Mouse (Mus musculus) forebrain, embryonic 15.5 days (tissue): Measurements from ENCODE around the gene Msi2. TPM values are rescaled to one million over a fixed set of nuclear protein-coding genes. Genes with fewer than 3 reads are reported as not detected.

Experiments
- ATAC-seq: fragments of 200-750 bp; cut with Nextera tagmentation; replicated peaks from 2 replicates; pipeline ENCODE4 v1.8.0; 2017; ENCODE audit warnings: mild to moderate bottlenecking, moderate TSS enrichment, moderate library complexity
- H3K27ac ChIP-seq: fragments of 300-500 bp; sonication (generic); replicated peaks from 2 replicates; pipeline ENCODE4 v1.5.1; 2015; ENCODE audit warnings: mild to moderate bottlenecking, inconsistent platforms
- H3K27me3 ChIP-seq: fragments of 300-500 bp; sonication (generic); 2 replicates; pipeline ENCODE4 v1.6.1; 2015; ENCODE audit warnings: inconsistent platforms
- H3K36me3 ChIP-seq: fragments of 300-500 bp; sonication (generic); 2 replicates; pipeline ENCODE4 v1.6.1; 2015; ENCODE audit warnings: mild to moderate bottlenecking, inconsistent platforms
- H3K4me1 ChIP-seq: fragments of 300-500 bp; sonication (generic); 2 replicates; pipeline ENCODE4 v1.6.1; 2015; ENCODE audit warnings: inconsistent platforms
- H3K4me2 ChIP-seq: fragments of 300-500 bp; sonication (generic); replicated peaks from 2 replicates; pipeline ENCODE4 v1.6.1; 2015; ENCODE audit warnings: mild to moderate bottlenecking, inconsistent platforms
- H3K4me3 ChIP-seq: fragments of 300-500 bp; sonication (generic); 2 replicates; pipeline ENCODE4 v1.5.1; 2015; ENCODE audit warnings: mild to moderate bottlenecking, inconsistent platforms
- H3K9ac ChIP-seq: fragments of 300-500 bp; sonication (generic); replicated peaks from 2 replicates; pipeline ENCODE4 v1.6.1; 2015; ENCODE audit warnings: mild to moderate bottlenecking, inconsistent platforms
- H3K9me3 ChIP-seq: fragments of 300-500 bp; sonication (generic); 2 replicates; pipeline ENCODE4 v1.6.1; 2016; ENCODE audit warnings: inconsistent platforms
- WGBS: fragments of 180-500 bp; shearing (Covaris S2); methylation state at CpG from one replicate; pipeline ENCODE4 v1.1.7; 2015; ENCODE audit warnings: mixed read lengths; 5-methylcytosine and 5-hydroxymethylcytosine counted together
- polyA plus RNA-seq: library from polyadenylated mRNA; unstranded; fragments of >200 nt; fragmentation: Nextera tagmentation; extraction: Ambion mirVana; gene quantifications from 2 replicates; pipeline ENCODE4 v1.2.1, GENCODE M21; 2015

Msi2 gene
- polyA plus RNA-seq, 1 experiment from 2014 or later = 27.1 TPM

DNA sequence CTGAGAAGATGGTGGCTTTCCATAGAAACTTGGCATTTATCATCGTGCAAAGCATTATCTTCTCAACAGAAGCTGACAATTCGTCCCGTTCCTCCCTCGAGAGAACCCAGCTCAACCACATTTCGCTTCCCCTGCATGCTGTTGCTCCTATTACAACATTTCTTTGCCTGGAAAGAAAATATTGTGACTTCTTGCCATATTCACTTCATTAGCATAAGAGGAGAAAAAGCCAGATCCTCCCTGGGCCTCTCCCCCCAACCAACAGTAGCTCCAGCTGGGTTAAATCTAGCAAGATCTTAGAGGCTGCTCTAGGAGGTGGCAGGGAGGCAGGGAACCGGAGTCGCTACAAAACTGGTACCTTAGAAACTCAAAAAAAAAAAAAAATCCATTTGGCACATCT lies 141.2 kb downstream of the Msi2 start:
- no peak overlapping the region for H3K4me2 ChIP-seq
- H3K36me3 ChIP-seq = no peaks in the 10 kb centered on the region
- peak overlapping the region; percentile 71 for H3K27ac ChIP-seq
- no peak overlapping the region for H3K4me3 ChIP-seq
- 34% methylated on average over 7 of the region's 7 CpGs for WGBS
- no peaks in the 10 kb centered on the region for H3K27me3 ChIP-seq
- no peak overlapping the region for H3K9ac ChIP-seq
- ATAC-seq = no peak; the same call in 1 of the 2 replicates
- H3K9me3 ChIP-seq = no peaks in the 10 kb centered on the region
- H3K4me1 ChIP-seq = peaks cover 88% of the 10 kb centered on the region

DNA sequence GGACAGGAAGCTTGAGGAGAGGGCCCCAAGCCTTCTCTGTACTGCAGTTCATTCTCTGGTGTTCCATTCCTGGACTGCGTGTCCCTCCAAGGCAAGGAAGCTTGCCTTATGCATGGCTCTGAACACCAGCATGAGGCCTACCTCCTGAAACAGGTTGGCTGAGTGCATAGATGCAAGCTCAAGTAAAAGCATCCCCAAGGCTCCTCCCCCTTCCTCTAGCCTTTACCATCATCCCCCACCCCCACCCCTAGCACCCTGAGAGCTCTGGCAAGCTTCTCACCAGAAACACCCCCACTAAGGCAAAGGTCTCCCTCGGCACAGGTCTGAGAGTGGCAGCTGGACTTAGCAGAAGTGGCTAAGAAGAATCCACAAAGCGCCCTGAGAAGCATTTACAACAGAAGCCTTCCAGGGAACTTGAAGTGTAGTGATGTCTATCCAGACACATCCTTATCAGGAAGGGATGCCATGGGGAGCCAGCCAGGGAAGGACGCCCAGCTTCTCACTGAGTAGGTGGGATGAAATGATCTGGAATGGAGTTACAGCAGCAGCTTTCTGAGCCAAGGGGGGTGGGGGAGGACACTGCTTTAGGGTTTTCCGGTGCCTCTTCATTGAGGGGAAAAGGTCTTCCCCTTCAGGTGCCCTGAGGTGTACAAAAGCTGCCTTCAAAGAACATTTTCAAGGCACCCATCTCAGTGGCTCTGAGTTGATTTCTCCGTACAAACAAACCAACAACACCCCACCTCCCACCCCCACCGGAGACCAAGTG lies 141.9 kb downstream of the Msi2 start:
- no peak overlapping the region for H3K4me3 ChIP-seq
- H3K4me1 ChIP-seq = peaks cover 88% of the 10 kb centered on the region
- H3K9me3 ChIP-seq = no peaks in the 10 kb centered on the region
- no peaks in the 10 kb centered on the region for H3K27me3 ChIP-seq
- no peaks in the 10 kb centered on the region for H3K36me3 ChIP-seq
- peak overlapping the region; percentile 71 for H3K27ac ChIP-seq
- ATAC-seq = no peak
- H3K4me2 ChIP-seq = no peak overlapping the region
- WGBS = 58% methylated on average over 7 of the region's 7 CpGs
- H3K9ac ChIP-seq = no peak overlapping the region

DNA sequence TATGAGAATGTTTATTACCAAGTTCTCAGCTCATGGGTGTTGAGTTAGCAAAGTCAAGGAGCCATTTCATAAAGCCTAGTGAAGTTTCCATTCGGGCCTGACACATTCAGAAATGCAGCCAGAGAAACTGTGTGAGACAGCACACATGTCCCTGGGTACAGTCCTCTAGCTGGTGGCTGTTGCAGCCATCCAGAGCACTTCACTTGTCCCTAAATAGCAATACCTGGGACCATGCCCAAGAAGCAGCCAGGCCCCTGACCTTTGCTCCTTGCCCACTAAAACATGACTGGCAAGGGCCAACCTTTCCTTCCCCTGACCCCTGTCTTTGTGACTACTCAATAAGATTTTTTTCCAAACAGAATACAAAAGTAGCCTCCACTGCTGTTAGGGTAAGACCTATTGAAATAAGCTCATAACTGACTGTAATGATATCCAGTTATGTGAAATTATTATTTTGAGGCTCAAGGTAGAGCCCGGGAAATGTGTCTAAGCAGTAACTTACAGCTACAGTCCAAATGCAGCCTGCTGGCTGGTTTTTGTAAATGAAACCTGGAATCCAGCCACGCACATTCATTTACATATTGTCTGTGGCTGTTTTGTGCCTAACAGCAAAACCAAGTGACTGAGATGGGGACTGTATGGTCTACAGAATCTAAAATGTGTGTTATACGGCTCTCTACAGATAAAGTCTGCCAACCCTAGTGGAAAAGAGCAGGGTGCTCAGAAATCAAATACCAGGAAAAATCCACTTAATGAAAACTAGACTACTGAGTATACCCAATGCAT lies 143.5 kb downstream of the Msi2 start:
- Histone ChIP-seq H3K27ac (peak overlapping the region; percentile 71), H3K4me2 (no peak overlapping the region; the same call in 1 of the 2 replicates), H3K36me3 (no peaks in the 10 kb centered on the region), H3K4me1 (peaks cover 86% of the 10 kb centered on the region), H3K9ac (no peak overlapping the region), H3K27me3 (no peaks in the 10 kb centered on the region), H3K9me3 (no peaks in the 10 kb centered on the region), H3K4me3 (no peak overlapping the region)
- ATAC-seq = peak; percentile 62
- 17% methylated on average over 4 of the region's 4 CpGs for WGBS

DNA sequence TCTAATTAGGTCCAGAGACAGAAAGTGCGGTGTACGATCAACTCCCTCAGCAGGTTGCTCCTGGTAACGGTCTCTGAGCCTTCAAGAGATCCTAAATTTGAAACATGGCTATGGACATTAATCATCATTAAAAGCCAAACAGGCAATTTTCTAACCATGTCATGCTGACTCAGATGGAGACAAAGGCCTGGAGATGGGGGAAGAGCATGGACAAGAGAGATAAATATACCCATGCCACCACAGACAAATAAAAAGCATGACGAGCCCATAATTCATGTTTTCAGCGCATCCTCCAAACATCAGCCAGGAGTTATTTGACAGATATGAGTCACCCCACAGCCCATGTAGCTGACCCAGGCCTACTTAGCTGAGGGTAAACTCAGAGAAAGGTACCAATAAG lies 145.3 kb downstream of the Msi2 start:
- 87% methylated on average over 5 of the region's 5 CpGs for WGBS
- Histone ChIP-seq H3K36me3 (no peaks in the 10 kb centered on the region), H3K9ac (no peak overlapping the region), H3K4me3 (no peak overlapping the region), H3K4me1 (peaks cover 79% of the 10 kb centered on the region), H3K27ac (0 out of 2 replicates have a peak overlapping the region, but pooled peaks have one; percentile 56), H3K27me3 (no peaks in the 10 kb centered on the region), H3K4me2 (no peak overlapping the region), H3K9me3 (no peaks in the 10 kb centered on the region)
- ATAC-seq = no peak

DNA sequence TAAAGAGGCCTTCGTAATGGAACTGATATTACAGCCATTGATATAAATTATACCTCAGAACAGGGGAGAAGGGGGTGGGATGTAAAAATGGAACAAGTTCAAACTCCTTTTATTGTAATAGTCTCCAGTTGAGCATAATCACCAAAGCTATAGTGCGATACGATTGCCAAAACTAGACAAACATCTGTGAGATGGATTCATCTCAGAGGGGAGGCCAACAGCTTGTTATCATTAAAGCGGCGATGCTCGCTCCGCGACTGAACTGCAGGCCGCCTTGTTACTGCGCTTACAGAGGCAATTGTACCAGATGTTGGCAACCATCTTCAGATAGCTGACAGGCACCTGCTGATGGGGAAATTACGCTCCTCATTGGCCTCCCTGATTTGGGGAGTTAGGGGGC lies 145.9 kb downstream of the Msi2 start:
- Histone ChIP-seq H3K9me3 (no peaks in the 10 kb centered on the region), H3K27me3 (no peaks in the 10 kb centered on the region), H3K4me3 (no peak overlapping the region), H3K4me1 (peaks cover 79% of the 10 kb centered on the region), H3K9ac (no peak overlapping the region), H3K27ac (peak overlapping the region; percentile 56), H3K4me2 (no peak overlapping the region), H3K36me3 (no peaks in the 10 kb centered on the region)
- no peak for ATAC-seq
- 66% methylated on average over 11 of the region's 11 CpGs for WGBS

DNA sequence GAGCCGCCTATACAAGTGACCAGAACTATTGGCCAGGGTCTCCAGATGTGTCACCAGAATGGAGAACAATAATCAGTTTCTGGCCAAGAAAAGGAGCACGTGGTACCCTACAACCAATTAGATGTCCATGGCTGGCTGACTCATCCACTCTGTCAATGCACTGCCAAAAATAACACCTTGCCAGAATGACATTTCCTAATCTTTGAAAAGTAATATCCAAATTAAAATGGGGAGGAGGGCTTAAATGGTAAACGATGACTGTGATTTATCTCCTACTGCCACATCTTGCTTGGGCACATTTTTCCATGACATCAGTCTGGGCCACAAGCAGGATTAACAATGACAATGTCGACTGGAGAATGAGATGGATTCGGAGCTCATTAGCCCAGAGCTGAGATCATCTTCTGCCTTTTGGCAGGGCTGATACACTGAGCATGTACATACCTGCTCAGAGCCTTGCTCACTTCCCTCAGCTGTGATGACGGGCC lies 147.6 kb downstream of the Msi2 start:
- Histone ChIP-seq H3K4me1 (peaks cover 74% of the 10 kb centered on the region), H3K27me3 (no peaks in the 10 kb centered on the region), H3K36me3 (no peaks in the 10 kb centered on the region), H3K27ac (0 out of 2 replicates have a peak overlapping the region, but pooled peaks have one; percentile 3), H3K9me3 (no peaks in the 10 kb centered on the region), H3K4me2 (no peak overlapping the region), H3K9ac (no peak overlapping the region), H3K4me3 (no peak overlapping the region)
- WGBS = 56% methylated on average over 6 of the region's 6 CpGs
- ATAC-seq = no peak

DNA sequence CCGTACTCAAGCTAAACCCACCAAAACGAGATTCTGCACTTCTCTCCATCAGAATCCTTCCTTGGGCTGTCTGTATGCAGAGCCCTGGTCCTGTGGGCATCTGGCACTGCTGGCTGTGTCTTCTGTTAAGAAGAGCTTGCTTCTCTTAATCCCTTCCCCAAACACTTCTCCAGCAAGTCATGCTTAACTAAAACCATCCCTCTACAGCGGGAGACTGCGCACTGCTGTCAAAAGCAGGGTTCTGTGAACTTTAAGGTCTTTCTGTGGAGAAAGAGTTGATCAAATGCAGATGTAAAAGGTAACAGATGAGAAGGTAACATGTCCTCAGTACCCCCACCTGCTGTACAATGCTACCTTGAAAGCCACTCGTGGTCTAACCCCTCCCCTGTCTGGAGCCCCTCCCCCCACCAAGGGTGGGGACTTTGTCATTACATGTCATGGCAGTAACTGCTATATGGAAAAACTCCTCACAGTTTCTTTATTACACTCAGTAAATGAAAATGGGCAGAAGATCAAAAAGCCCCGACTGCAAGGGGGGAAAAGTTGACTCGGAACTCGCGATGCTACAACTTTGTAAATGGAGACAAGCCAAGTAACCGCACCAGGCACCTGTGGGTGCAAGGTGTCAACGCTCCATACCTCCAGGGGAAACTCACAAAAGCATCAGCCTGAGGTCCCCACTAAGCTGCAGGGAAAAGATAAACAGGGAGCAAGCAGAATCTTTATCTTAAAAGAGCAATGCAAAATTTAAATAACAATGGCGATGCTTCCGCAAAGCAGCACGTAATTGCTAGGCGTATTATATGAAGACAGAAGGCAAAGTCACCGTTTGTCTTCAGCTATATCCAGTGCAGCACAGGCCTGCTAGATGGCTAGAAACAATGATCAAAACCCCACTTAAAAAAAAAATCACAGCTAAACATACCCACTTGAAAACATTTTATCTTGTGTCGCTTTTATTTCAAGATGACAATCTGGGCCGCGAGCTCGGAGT lies 151.4 kb downstream of the Msi2 start:
- Histone ChIP-seq H3K9ac (no peak overlapping the region), H3K4me1 (peaks cover 42% of the 10 kb centered on the region), H3K9me3 (no peaks in the 10 kb centered on the region), H3K27me3 (no peaks in the 10 kb centered on the region), H3K27ac (0 out of 2 replicates have a peak overlapping the region, but pooled peaks have one; percentile 31), H3K4me2 (no peak overlapping the region), H3K36me3 (no peaks in the 10 kb centered on the region), H3K4me3 (no peak overlapping the region)
- 43% methylated on average over 20 of the region's 20 CpGs for WGBS
- ATAC-seq = no peak

DNA sequence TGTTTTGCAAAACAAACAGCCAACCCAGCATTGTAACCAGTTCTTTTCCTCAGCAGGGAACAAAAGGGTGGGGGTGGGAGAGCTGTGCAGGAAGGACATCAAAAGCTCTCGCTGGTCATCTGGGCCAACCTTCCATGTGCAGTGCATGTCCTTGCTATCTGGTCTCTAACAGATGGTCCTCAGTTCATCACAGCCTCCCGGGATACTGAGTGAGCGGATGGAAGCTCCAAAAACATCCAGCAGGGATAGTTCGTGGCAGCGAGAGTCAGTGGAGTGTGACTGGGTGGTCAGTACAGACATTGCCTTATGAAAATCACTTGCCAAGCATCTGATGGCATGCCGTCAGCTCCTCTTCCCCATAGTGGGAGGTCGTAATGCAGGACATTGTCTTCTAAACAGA lies 153.5 kb downstream of the Msi2 start:
- no peak for ATAC-seq
- Histone ChIP-seq H3K4me3 (no peak overlapping the region), H3K4me2 (no peak overlapping the region), H3K36me3 (no peaks in the 10 kb centered on the region), H3K4me1 (peaks cover 38% of the 10 kb centered on the region), H3K9ac (no peak overlapping the region), H3K27ac (no peak overlapping the region), H3K9me3 (no peaks in the 10 kb centered on the region), H3K27me3 (no peaks in the 10 kb centered on the region)
- 70% methylated on average over 7 of the region's 7 CpGs for WGBS

DNA sequence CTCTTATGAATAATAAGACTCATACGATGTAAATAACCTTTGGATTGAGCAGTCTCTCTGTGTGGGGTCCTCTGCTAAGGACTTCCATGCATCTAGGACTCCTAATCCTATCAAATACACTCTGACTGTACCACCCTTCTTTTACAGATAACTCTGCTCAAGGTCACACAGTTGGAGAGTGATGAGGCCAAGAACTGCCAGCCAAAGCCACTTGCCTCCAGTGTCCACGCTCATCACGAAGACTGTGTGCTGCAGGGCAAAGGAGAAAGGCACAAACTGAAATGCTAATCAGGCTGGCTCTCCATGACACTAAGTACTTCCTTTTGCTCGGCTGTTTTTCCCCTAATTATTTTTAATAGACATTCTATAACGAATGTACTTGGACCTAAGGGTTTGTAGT lies 153.9 kb downstream of the Msi2 start:
- Histone ChIP-seq H3K4me1 (peaks cover 38% of the 10 kb centered on the region), H3K4me2 (no peak overlapping the region)

DNA sequence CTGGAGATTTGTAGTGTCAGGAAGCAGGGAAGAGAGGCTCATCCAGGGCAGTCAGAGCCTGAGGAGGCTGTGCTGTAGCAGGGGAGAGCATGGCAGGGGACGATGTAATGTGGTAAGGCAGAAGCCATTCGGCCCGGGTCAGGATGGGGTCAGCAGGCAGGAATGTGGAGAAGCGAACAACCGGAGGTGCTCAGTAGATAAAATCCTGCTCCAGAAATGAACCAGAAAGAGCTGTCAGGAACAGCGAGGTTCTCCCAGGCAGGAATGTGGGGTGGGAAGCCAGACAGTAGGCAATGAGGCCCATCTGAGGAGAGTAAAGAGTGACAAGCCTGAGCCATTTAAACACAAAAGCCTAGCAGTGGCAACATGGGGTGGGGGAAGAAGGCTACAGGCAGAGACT lies 157.1 kb downstream of the Msi2 start:
- H3K9ac ChIP-seq = no peak overlapping the region
- H3K4me3 ChIP-seq = no peak overlapping the region
- H3K4me2 ChIP-seq = no peak overlapping the region
- H3K4me1 ChIP-seq = peaks cover 40% of the 10 kb centered on the region
- no peaks in the 10 kb centered on the region for H3K36me3 ChIP-seq
- no peak overlapping the region for H3K27ac ChIP-seq
- no peaks in the 10 kb centered on the region for H3K27me3 ChIP-seq
- ATAC-seq = no peak
- no peaks in the 10 kb centered on the region for H3K9me3 ChIP-seq
- WGBS = 50% methylated on average over 6 of the region's 6 CpGs

More for the DNA sequence above, 153.9 kb downstream of the Msi2 start:
- Histone ChIP-seq H3K9me3 (no peaks in the 10 kb centered on the region), H3K4me3 (no peak overlapping the region), H3K9ac (no peak overlapping the region), H3K36me3 (no peaks in the 10 kb centered on the region), H3K27ac (no peak overlapping the region; the same call in 1 of the 2 replicates), H3K27me3 (no peaks in the 10 kb centered on the region)
- ATAC-seq = no peak
- WGBS = 17% methylated on average over 5 of the region's 5 CpGs

DNA sequence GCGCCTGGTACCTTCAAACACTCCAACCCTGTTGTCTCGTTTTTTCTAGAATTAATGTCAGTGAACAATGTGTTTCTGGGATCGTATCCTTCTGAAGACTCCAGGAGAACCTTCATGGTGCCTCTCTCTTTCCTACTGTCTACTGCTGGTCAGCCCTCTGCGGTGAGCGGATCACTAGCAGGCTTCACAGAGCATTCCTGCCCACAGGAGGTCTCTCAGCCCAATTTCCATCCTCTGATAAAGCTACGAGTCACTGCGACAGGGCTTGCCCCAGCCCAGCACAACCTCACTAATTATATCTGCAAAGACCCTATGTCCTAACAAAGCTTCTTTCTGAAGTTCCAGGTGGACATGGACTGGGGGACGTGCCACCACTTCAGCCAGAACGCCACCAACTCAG lies 157.7 kb downstream of the Msi2 start:
- Histone ChIP-seq H3K27me3 (no peaks in the 10 kb centered on the region), H3K4me1 (peaks cover 45% of the 10 kb centered on the region), H3K36me3 (no peaks in the 10 kb centered on the region), H3K9ac (no peak overlapping the region), H3K9me3 (no peaks in the 10 kb centered on the region), H3K27ac (no peak overlapping the region), H3K4me3 (no peak overlapping the region), H3K4me2 (no peak overlapping the region)
- WGBS = 76% methylated on average over 9 of the region's 9 CpGs
- no peak for ATAC-seq
